Mouse (Mus musculus): Measurements from ENCODE around the gene Abr. TPM values are rescaled to one million over a fixed set of nuclear protein-coding genes. Genes with fewer than 3 reads are reported as not detected.
A peak's percentile ranks its signal among the peaks of the same experiment; 100 is the strongest.

Abr gene
- polyA plus RNA-seq, 1 experiment from 2014 or later = 113 TPM

- peak overlapping the region; percentile 52 for H3K27ac ChIP-seq (replicated peaks)
- H3K4me1 ChIP-seq (replicated peaks) = peaks cover 35% of the 10 kb centered on the region
- ATAC-seq (ENCODE audit: low FRiP score, low read depth) = peak; percentile 74
- WGBS = under 1% methylated on average over 19 of the region's 19 CpGs
- H3K4me3 ChIP-seq = peak overlapping the region; percentile 30
- no peaks in the 10 kb centered on the region for H3K36me3 ChIP-seq
- H3K9me3 ChIP-seq = no peaks in the 10 kb centered on the region
- peak overlapping the region; percentile 56 for H3K4me2 ChIP-seq
- no peaks in the 10 kb centered on the region for H3K27me3 ChIP-seq
- 0 out of 2 replicates have a peak overlapping the region, but pooled peaks have one; percentile 35 for H3K9ac ChIP-seq
Measured at GRCm38 (mm10) chr11:76645955-76646354, 23.8 kb upstream of the Abr start.

DNA sequence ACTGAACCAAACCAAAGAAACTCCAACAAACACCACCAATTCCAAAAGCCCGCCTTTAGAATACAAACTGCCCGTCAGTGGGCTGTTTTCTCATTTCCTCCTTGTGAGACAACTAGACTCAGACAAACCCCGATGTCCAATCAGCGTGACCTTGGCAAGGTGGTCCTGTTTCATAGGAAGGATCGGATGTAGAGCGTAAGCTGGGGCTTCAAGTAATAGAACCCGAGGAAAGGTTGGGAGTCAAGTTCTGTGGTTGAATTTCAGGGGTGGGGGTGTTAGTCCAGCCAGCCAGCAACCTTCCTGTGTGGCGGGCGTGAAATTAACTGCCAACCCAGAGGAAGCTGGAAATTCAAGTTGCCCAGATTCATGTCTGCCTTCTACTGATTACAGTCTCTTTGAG is 22.9 kb upstream of the Abr start:
- Histone ChIP-seq H3K4me3 (no peak overlapping the region), H3K4me1 (replicated peaks) (peaks cover 35% of the 10 kb centered on the region), H3K9ac (no peak overlapping the region), H3K27ac (replicated peaks) (peak overlapping the region; percentile 52; the same call in 1 of the 2 replicates), H3K4me2 (no peak overlapping the region), H3K9me3 (no peaks in the 10 kb centered on the region), H3K36me3 (no peaks in the 10 kb centered on the region), H3K27me3 (no peaks in the 10 kb centered on the region)
- no peak for ATAC-seq (ENCODE audit: low FRiP score, low read depth)
- 74% methylated on average over 9 of the region's 9 CpGs for WGBS

DNA sequence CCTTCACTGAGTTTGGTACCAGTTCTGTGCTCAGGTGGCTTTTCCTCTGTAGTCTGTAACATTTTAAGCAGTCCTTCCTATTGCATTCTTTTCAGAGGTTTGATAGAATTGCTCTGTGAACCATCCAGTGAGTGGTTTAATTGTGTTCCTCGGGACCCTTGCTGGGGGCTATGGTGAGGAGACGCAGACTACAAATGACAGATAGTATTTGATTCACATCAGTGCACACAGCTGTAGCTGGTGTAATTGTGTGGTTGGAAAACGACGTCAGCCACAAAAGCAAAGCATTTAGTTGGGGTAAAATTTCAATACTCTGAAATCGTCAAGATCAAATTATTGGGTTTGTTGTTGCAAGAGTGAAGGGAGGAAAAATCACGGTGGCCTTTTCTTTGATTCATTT is 22.1 kb upstream of the Abr start:
- no peak for ATAC-seq (ENCODE audit: low FRiP score, low read depth)
- 27% methylated on average over 6 of the region's 6 CpGs for WGBS
- no peaks in the 10 kb centered on the region for H3K36me3 ChIP-seq
- H3K4me3 ChIP-seq = no peak overlapping the region
- no peaks in the 10 kb centered on the region for H3K27me3 ChIP-seq
- H3K9ac ChIP-seq = no peak overlapping the region
- peaks cover 35% of the 10 kb centered on the region for H3K4me1 ChIP-seq (replicated peaks)
- peak overlapping the region; percentile 52 for H3K27ac ChIP-seq (replicated peaks)
- no peak overlapping the region for H3K4me2 ChIP-seq
- H3K9me3 ChIP-seq = no peaks in the 10 kb centered on the region

DNA sequence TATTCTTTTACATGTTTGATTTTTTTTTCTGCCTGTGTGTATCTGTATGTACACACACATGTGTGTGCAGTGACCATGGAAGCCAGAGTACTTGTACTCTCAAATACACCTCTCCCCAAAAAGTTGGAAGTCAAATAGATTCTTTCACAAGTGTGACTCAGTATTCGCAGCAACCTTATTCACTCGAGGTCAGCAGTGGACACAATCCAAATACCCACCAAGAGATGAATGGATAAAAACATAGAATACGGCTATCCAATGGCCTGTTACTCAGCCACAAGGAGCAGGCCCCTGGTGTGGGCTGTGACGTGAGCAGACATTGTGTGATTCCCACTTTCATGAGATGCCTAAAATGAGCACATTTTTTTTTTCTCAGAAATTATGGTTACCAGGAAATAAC is 18.1 kb upstream of the Abr start:
- Histone ChIP-seq H3K9me3 (no peaks in the 10 kb centered on the region), H3K27me3 (no peaks in the 10 kb centered on the region), H3K4me3 (no peak overlapping the region), H3K4me1 (replicated peaks) (peaks cover 12% of the 10 kb centered on the region), H3K4me2 (no peak overlapping the region), H3K9ac (no peak overlapping the region), H3K27ac (replicated peaks) (no peak overlapping the region), H3K36me3 (no peaks in the 10 kb centered on the region)
- ATAC-seq (ENCODE audit: low FRiP score, low read depth) = no peak
- WGBS = 58% methylated on average over 4 of the region's 4 CpGs

DNA sequence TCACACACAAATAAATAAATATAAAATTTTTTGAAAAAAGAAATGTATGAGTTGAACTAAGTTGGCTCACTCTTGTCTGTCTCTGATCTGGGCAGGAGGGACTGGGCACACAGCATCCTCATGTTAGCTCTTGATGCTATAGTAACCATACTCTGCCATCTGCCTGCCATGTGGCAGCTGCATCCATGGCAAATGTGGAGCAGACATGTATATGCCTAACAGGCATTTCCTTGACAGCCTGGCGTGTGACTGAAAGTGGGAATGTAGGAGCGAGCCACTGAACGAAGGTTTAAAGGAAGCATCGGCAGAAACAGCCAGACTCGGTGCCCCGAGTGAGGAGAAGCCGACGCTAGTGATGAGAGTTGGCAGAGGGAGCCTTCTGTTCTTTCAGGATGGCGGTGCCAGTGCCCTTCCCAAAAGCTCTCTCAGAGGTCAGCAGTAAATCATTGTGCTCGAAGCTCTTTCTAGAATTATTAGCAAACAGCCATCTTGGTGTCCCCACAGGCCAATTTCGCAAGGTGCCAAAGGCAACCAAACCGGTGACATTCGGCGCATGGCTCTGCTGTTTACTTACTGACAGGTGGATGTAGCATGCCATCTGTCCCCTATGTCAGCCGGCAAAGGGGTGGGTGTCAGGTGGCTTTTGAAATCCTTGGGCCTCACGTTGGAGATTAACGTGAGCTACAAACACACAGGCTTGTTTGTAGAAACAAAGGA is 17.3 kb upstream of the Abr start:
- H3K4me2 ChIP-seq = no peak overlapping the region
- H3K27me3 ChIP-seq = no peaks in the 10 kb centered on the region
- H3K4me1 ChIP-seq (replicated peaks) = 0 out of 2 replicates have a peak, but pooled peaks cover 4% of the 10 kb centered on the region
- no peaks in the 10 kb centered on the region for H3K9me3 ChIP-seq
- no peak for ATAC-seq (ENCODE audit: low FRiP score, low read depth)
- no peak overlapping the region for H3K4me3 ChIP-seq
- 51% methylated on average over 17 of the region's 17 CpGs for WGBS
- H3K9ac ChIP-seq = no peak overlapping the region
- H3K36me3 ChIP-seq = no peaks in the 10 kb centered on the region
- H3K27ac ChIP-seq (replicated peaks) = 0 out of 2 replicates have a peak overlapping the region, but pooled peaks have one; percentile 17

DNA sequence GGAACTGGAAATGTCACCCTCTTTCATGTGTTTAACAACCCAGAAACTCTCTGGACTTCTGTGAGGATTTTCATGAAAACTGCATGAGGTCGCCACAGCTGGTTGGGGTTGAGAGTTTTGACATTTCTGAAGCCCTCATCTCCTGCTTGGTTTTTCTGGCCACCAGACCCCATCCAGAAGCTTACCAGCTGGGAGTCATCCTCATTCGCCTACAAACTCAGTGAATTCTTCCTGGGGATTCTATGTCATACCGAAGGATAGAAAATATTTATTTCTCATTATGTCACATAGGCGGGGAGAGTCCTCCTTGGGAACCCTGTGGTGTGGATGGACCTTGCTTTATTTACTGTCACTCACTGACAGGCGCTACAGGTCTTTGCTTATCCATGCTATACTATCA is 8.4 kb upstream of the Abr start:
- Histone ChIP-seq H3K4me1 (replicated peaks) (no peaks in the 10 kb centered on the region), H3K9me3 (no peaks in the 10 kb centered on the region), H3K4me2 (no peak overlapping the region), H3K27me3 (no peaks in the 10 kb centered on the region), H3K4me3 (no peak overlapping the region), H3K9ac (no peak overlapping the region), H3K36me3 (no peaks in the 10 kb centered on the region), H3K27ac (replicated peaks) (no peak overlapping the region)
- no peak for ATAC-seq (ENCODE audit: low FRiP score, low read depth)
- WGBS = 81% methylated on average over 5 of the region's 5 CpGs

DNA sequence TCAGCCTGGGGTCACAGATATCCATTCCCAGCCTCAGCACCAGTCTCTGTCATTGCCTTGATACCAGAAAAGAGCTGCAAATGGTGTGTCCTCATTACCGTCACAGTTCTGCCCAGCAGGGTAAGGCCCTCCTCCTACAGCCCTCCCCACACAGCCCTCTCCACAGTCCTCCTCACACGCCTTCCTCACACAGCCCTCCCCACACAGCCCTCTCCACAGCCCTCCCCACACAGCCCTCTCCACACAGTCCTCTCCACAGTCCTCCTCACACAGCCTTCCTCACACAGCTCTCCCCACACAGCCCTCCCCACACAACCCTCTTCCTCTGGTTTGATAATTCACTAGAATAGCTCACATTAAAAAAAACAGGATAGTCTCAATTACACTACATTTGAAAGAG is 7.9 kb upstream of the Abr start:
- no peak overlapping the region for H3K9ac ChIP-seq
- no peak overlapping the region for H3K4me2 ChIP-seq
- no peaks in the 10 kb centered on the region for H3K4me1 ChIP-seq (replicated peaks)
- no peaks in the 10 kb centered on the region for H3K9me3 ChIP-seq
- no peak overlapping the region for H3K27ac ChIP-seq (replicated peaks)
- H3K4me3 ChIP-seq = no peak overlapping the region
- WGBS = 35% methylated on average over 2 of the region's 2 CpGs
- H3K36me3 ChIP-seq = no peaks in the 10 kb centered on the region
- no peak for ATAC-seq (ENCODE audit: low FRiP score, low read depth)
- no peaks in the 10 kb centered on the region for H3K27me3 ChIP-seq

- Histone ChIP-seq H3K27me3 (no peaks in the 10 kb centered on the region), H3K9me3 (no peaks in the 10 kb centered on the region), H3K27ac (replicated peaks) (no peak overlapping the region), H3K4me1 (replicated peaks) (no peaks in the 10 kb centered on the region), H3K4me3 (no peak overlapping the region), H3K9ac (no peak overlapping the region), H3K36me3 (no peaks in the 10 kb centered on the region), H3K4me2 (no peak overlapping the region)
- no peak for ATAC-seq (ENCODE audit: low FRiP score, low read depth)
- 69% methylated on average over 5 of the region's 5 CpGs for WGBS
Measured at GRCm38 (mm10) chr11:76628613-76629012, 6.5 kb upstream of the Abr start.

DNA sequence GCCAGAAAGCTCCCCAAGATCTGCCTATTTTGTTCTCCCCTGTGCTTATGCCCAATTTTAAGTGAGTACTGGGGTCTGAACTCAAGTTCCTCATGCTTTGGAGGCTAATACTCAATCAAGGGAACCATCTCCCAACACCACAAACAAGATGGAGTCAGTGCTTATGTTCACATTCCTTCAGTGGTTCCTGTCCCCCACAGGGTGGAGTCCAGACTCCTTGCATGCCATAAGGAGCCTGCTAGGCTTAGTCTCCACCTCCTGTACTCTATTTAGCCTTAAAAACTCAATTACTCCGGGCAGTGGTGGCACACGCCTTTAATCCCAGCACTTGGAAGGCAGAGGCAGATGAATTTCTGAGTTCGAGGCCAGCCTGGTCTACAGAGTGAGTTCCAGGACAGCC is 2.8 kb upstream of the Abr start:
- Histone ChIP-seq H3K36me3 (no peaks in the 10 kb centered on the region), H3K9me3 (no peaks in the 10 kb centered on the region), H3K27me3 (peaks cover 10% of the 10 kb centered on the region; the same call in 1 of the 2 replicates), H3K27ac (replicated peaks) (no peak overlapping the region), H3K4me2 (no peak overlapping the region), H3K9ac (no peak overlapping the region), H3K4me1 (replicated peaks) (peaks cover 31% of the 10 kb centered on the region), H3K4me3 (no peak overlapping the region)
- ATAC-seq (ENCODE audit: low FRiP score, low read depth) = no peak
- 85% methylated on average over 3 of the region's 3 CpGs for WGBS

DNA sequence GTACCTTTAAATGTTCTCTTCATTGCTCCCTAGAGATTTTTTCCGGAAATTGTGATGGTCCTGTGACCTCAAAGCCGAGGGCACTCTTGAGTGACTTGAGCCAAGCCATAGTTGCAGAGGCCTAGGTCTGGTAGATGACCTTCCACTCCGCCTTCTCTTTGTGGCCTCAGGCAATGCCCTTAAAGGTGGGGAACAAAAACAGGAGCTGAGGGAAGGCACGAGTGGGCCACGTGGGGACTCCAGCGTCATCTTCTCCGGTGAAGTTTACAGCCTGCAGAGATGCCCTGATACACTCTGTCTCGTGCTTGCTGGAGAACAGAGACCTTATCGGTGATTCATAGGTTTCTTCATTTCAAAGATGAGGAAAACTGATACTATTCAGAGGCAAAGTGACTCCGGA is 2.0 kb upstream of the Abr start:
- ATAC-seq (ENCODE audit: low FRiP score, low read depth) = no peak
- WGBS = 57% methylated on average over 10 of the region's 10 CpGs
- Histone ChIP-seq H3K36me3 (no peaks in the 10 kb centered on the region), H3K9me3 (no peaks in the 10 kb centered on the region), H3K27ac (replicated peaks) (no peak overlapping the region), H3K4me2 (peak overlapping the region; percentile 100), H3K4me3 (peak overlapping the region; percentile 67; the same call in 1 of the 2 replicates), H3K4me1 (replicated peaks) (peaks cover 31% of the 10 kb centered on the region), H3K27me3 (peaks cover 10% of the 10 kb centered on the region; the same call in 1 of the 2 replicates), H3K9ac (no peak overlapping the region)

GRCm38 (mm10) chr11:76623206-76623961 is 1.3 kb upstream of the Abr start:
- Histone ChIP-seq H3K9me3 (no peaks in the 10 kb centered on the region), H3K4me2 (peak overlapping the region; percentile 100)
- WGBS = under 1% methylated on average over 62 of the region's 72 CpGs

DNA sequence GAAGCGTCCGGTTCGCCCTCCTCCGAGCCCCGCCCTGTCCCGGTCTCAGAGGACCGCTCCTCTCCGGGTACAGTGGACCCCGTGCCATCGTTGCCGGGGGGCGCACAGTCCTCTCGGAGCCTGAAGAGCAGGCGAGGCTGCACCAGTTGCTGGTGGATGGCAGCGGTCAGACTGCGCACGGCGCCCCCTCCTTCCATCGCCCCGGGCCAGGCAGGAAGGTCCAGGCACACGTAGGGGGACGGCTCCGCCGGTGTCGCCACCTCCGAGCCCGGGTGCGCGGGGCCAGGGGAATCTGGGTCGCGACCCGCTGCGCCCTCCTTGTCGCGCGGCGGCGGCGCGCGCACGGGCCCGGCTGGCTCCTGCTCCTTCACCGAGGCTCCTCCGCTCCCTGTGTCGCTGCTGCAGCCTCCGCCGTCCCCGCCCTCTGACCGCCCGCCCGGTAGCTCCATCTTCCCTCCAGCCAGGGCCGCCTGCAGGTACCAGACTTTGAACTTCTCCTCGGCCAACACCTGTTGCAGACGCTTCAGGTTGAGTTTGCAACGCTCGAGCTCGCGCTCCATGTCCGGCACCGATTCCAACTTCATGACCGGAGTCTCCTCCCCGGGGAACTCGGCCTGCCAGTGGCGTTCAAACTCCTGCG is 572 bp upstream of the Abr start:
- Histone ChIP-seq H3K27me3 (peaks cover 10% of the 10 kb centered on the region; the same call in 1 of the 2 replicates), H3K4me3 (peak overlapping the region; percentile 67), H3K9ac (peak overlapping the region; percentile 65), H3K4me2 (peak overlapping the region; percentile 100), H3K27ac (replicated peaks) (0 out of 2 replicates have a peak overlapping the region, but pooled peaks have one; percentile 38), H3K36me3 (no peaks in the 10 kb centered on the region), H3K4me1 (replicated peaks) (peaks cover 31% of the 10 kb centered on the region), H3K9me3 (no peaks in the 10 kb centered on the region)
- under 1% methylated on average over 63 of the region's 66 CpGs for WGBS
- ATAC-seq (ENCODE audit: low FRiP score, low read depth) = peak; percentile 36; the same call in 1 of the 2 replicates

More at GRCm38 (mm10) chr11:76623206-76623961, 1.3 kb upstream of the Abr start:
- Histone ChIP-seq H3K4me3 (peak overlapping the region; percentile 67), H3K4me1 (replicated peaks) (peaks cover 31% of the 10 kb centered on the region), H3K36me3 (no peaks in the 10 kb centered on the region), H3K27ac (replicated peaks) (0 out of 2 replicates have a peak overlapping the region, but pooled peaks have one; percentile 47), H3K27me3 (peaks cover 10% of the 10 kb centered on the region; the same call in 1 of the 2 replicates), H3K9ac (peak overlapping the region; percentile 65)
- ATAC-seq (ENCODE audit: low FRiP score, low read depth) = peak; percentile 85
